Mouse (Mus musculus): ENCODE measurements around the gene Trmt10a. TPM values are rescaled to one million over a fixed set of nuclear protein-coding genes. Genes with fewer than 3 reads are reported as not detected.

The Trmt10a gene
- 11.8 and 12.5 TPM in 2 replicates for polyA plus RNA-seq (2015; fragmentation: Nextera tagmentation; extraction: Ambion mirVana)

- peak; percentile 98 for ATAC-seq (ENCODE audit: low FRiP score, low TSS enrichment)
- under 1% methylated on average over 69 of the region's 70 CpGs for WGBS
- no peaks in the 10 kb centered on the region for H3K9me3 ChIP-seq (ENCODE audit: low read length)
- H3K9ac ChIP-seq (replicated peaks; ENCODE audit: low read length): peak within 1 kb of the TSS; percentile 93
- H3K4me2 ChIP-seq (replicated peaks; ENCODE audit: low read depth, low read length): peak within 1 kb of the TSS; percentile 91
- peak within 1 kb of the TSS; percentile 100 for H3K27ac ChIP-seq (ENCODE audit: low read length)
- H3K36me3 ChIP-seq (ENCODE audit: insufficient read depth, low read length): no peaks in the 10 kb centered on the region
- peaks cover 4% of the 10 kb centered on the region for H3K4me1 ChIP-seq (ENCODE audit: insufficient read depth, low read length)
- no peaks in the 10 kb centered on the region for H3K27me3 ChIP-seq (ENCODE audit: insufficient read depth, low read length)
- peak within 1 kb of the TSS; percentile 67 for H3K4me3 ChIP-seq (ENCODE audit: low read length)
Observed at GRCm38 (mm10) chr3:138143315-138144059, at the start of gene Trmt10a. Trmt10a (plus strand) TSS chr3:138143448.

GRCm38 (mm10) chr3:138095301-138095700, 47.9 kb upstream of the Trmt10a start:
- Histone ChIP-seq H3K9ac (replicated peaks; ENCODE audit: low read length) (no peak overlapping the region), H3K27ac (ENCODE audit: low read length) (no peak overlapping the region), H3K36me3 (ENCODE audit: insufficient read depth, low read length) (no peaks in the 10 kb centered on the region), H3K4me3 (ENCODE audit: low read length) (no peak overlapping the region), H3K4me2 (replicated peaks; ENCODE audit: low read depth, low read length) (no peak overlapping the region), H3K9me3 (ENCODE audit: low read length) (no peaks in the 10 kb centered on the region), H3K27me3 (ENCODE audit: insufficient read depth, low read length) (no peaks in the 10 kb centered on the region), H3K4me1 (ENCODE audit: insufficient read depth, low read length) (no peaks in the 10 kb centered on the region)
- WGBS: 81% methylated on average over 3 of the region's 3 CpGs
- no peak for ATAC-seq (ENCODE audit: low FRiP score, low TSS enrichment)

GRCm38 (mm10) chr3:138095718-138096117, 47.5 kb upstream of the Trmt10a start:
- 50% methylated on average over 10 of the region's 10 CpGs for WGBS
- ATAC-seq (ENCODE audit: low FRiP score, low TSS enrichment): peak; percentile 77
- no peaks in the 10 kb centered on the region for H3K4me1 ChIP-seq (ENCODE audit: insufficient read depth, low read length)
- no peaks in the 10 kb centered on the region for H3K36me3 ChIP-seq (ENCODE audit: insufficient read depth, low read length)
- no peaks in the 10 kb centered on the region for H3K27me3 ChIP-seq (ENCODE audit: insufficient read depth, low read length)
- H3K4me2 ChIP-seq (replicated peaks; ENCODE audit: low read depth, low read length): no peak overlapping the region
- H3K9me3 ChIP-seq (ENCODE audit: low read length): no peaks in the 10 kb centered on the region
- H3K4me3 ChIP-seq (ENCODE audit: low read length): no peak overlapping the region
- no peak overlapping the region for H3K27ac ChIP-seq (ENCODE audit: low read length)
- H3K9ac ChIP-seq (replicated peaks; ENCODE audit: low read length): no peak overlapping the region

- Histone ChIP-seq H3K4me3 (ENCODE audit: low read length) (no peak overlapping the region), H3K27me3 (ENCODE audit: insufficient read depth, low read length) (no peaks in the 10 kb centered on the region), H3K9me3 (ENCODE audit: low read length) (no peaks in the 10 kb centered on the region), H3K4me1 (ENCODE audit: insufficient read depth, low read length) (no peaks in the 10 kb centered on the region), H3K9ac (replicated peaks; ENCODE audit: low read length) (no peak overlapping the region), H3K36me3 (ENCODE audit: insufficient read depth, low read length) (no peaks in the 10 kb centered on the region), H3K27ac (ENCODE audit: low read length) (no peak overlapping the region), H3K4me2 (replicated peaks; ENCODE audit: low read depth, low read length) (no peak overlapping the region)
- no peak for ATAC-seq (ENCODE audit: low FRiP score, low TSS enrichment)
- WGBS: 89% methylated on average over 19 of the region's 19 CpGs
Observed at GRCm38 (mm10) chr3:138096263-138097028, 46.8 kb upstream of the Trmt10a start.

- Histone ChIP-seq H3K4me2 (replicated peaks; ENCODE audit: low read depth, low read length) (no peak overlapping the region), H3K9ac (replicated peaks; ENCODE audit: low read length) (no peak overlapping the region), H3K4me1 (ENCODE audit: insufficient read depth, low read length) (no peaks in the 10 kb centered on the region), H3K27me3 (ENCODE audit: insufficient read depth, low read length) (no peaks in the 10 kb centered on the region), H3K27ac (ENCODE audit: low read length) (no peak overlapping the region), H3K4me3 (ENCODE audit: low read length) (no peak overlapping the region), H3K9me3 (ENCODE audit: low read length) (no peaks in the 10 kb centered on the region), H3K36me3 (ENCODE audit: insufficient read depth, low read length) (no peaks in the 10 kb centered on the region)
- peak; percentile 63 for ATAC-seq (ENCODE audit: low FRiP score, low TSS enrichment)
- 72% methylated on average over 1 of the region's 1 CpGs for WGBS
Observed at GRCm38 (mm10) chr3:138097718-138098117, 45.5 kb upstream of the Trmt10a start.

GRCm38 (mm10) chr3:138101936-138102335, 41.3 kb upstream of the Trmt10a start:
- Histone ChIP-seq H3K27me3 (ENCODE audit: insufficient read depth, low read length) (no peaks in the 10 kb centered on the region), H3K27ac (ENCODE audit: low read length) (no peak overlapping the region), H3K4me2 (replicated peaks; ENCODE audit: low read depth, low read length) (no peak overlapping the region), H3K9me3 (ENCODE audit: low read length) (no peaks in the 10 kb centered on the region), H3K9ac (replicated peaks; ENCODE audit: low read length) (no peak overlapping the region), H3K4me1 (ENCODE audit: insufficient read depth, low read length) (no peaks in the 10 kb centered on the region), H3K36me3 (ENCODE audit: insufficient read depth, low read length) (no peaks in the 10 kb centered on the region), H3K4me3 (ENCODE audit: low read length) (no peak overlapping the region)
- no peak for ATAC-seq (ENCODE audit: low FRiP score, low TSS enrichment)
- WGBS: 90% methylated on average over 4 of the region's 4 CpGs

GRCm38 (mm10) chr3:138103690-138104089, 39.6 kb upstream of the Trmt10a start:
- ATAC-seq (ENCODE audit: low FRiP score, low TSS enrichment): no peak
- Histone ChIP-seq H3K27ac (ENCODE audit: low read length) (no peak overlapping the region), H3K9ac (replicated peaks; ENCODE audit: low read length) (no peak overlapping the region), H3K4me2 (replicated peaks; ENCODE audit: low read depth, low read length) (no peak overlapping the region), H3K9me3 (ENCODE audit: low read length) (no peaks in the 10 kb centered on the region), H3K4me1 (ENCODE audit: insufficient read depth, low read length) (no peaks in the 10 kb centered on the region), H3K36me3 (ENCODE audit: insufficient read depth, low read length) (no peaks in the 10 kb centered on the region), H3K27me3 (ENCODE audit: insufficient read depth, low read length) (no peaks in the 10 kb centered on the region), H3K4me3 (ENCODE audit: low read length) (no peak overlapping the region)
- 91% methylated on average over 4 of the region's 4 CpGs for WGBS

- no peak overlapping the region for H3K4me3 ChIP-seq (ENCODE audit: low read length)
- H3K9ac ChIP-seq (replicated peaks; ENCODE audit: low read length): no peak overlapping the region
- H3K4me2 ChIP-seq (replicated peaks; ENCODE audit: low read depth, low read length): no peak overlapping the region
- no peaks in the 10 kb centered on the region for H3K4me1 ChIP-seq (ENCODE audit: insufficient read depth, low read length)
- H3K9me3 ChIP-seq (ENCODE audit: low read length): no peaks in the 10 kb centered on the region
- 62% methylated on average over 5 of the region's 5 CpGs for WGBS
- H3K36me3 ChIP-seq (ENCODE audit: insufficient read depth, low read length): no peaks in the 10 kb centered on the region
- H3K27me3 ChIP-seq (ENCODE audit: insufficient read depth, low read length): no peaks in the 10 kb centered on the region
- H3K27ac ChIP-seq (ENCODE audit: low read length): no peak overlapping the region
- no peak for ATAC-seq (ENCODE audit: low FRiP score, low TSS enrichment)
Observed at GRCm38 (mm10) chr3:138105056-138105455, 38.2 kb upstream of the Trmt10a start.

- H3K36me3 ChIP-seq (ENCODE audit: insufficient read depth, low read length): no peaks in the 10 kb centered on the region
- 92% methylated on average over 10 of the region's 10 CpGs for WGBS
- H3K27ac ChIP-seq (ENCODE audit: low read length): no peak overlapping the region
- no peaks in the 10 kb centered on the region for H3K4me1 ChIP-seq (ENCODE audit: insufficient read depth, low read length)
- no peaks in the 10 kb centered on the region for H3K9me3 ChIP-seq (ENCODE audit: low read length)
- no peaks in the 10 kb centered on the region for H3K27me3 ChIP-seq (ENCODE audit: insufficient read depth, low read length)
- no peak overlapping the region for H3K4me2 ChIP-seq (replicated peaks; ENCODE audit: low read depth, low read length)
- H3K9ac ChIP-seq (replicated peaks; ENCODE audit: low read length): no peak overlapping the region
- H3K4me3 ChIP-seq (ENCODE audit: low read length): no peak overlapping the region
- ATAC-seq (ENCODE audit: low FRiP score, low TSS enrichment): no peak
Observed at GRCm38 (mm10) chr3:138106887-138107286, 36.4 kb upstream of the Trmt10a start.
